Mouse (Mus musculus): ENCODE data around the gene Misp. TPM values are rescaled to one million over a fixed set of nuclear protein-coding genes. Genes with fewer than 3 reads are reported as not detected.

Misp gene
- polyA plus RNA-seq, 1 experiment from 2014 or later: 3.9 TPM

GRCm38 (mm10) chr10:79852827-79853226 is 32.0 kb downstream of the Misp start:
- H3K4me1 ChIP-seq (ENCODE audit: control insufficient read depth, insufficient read depth, low read length): peaks cover 38% of the 10 kb centered on the region
- DNase-seq (ENCODE audit: low spot score) (no peak), ATAC-seq (ENCODE audit: low read depth) (no peak)
- peak overlapping the region; percentile 96 for H3K4me3 ChIP-seq (ENCODE audit: low read depth, low read length)
- no peaks in the 10 kb centered on the region for H3K9me3 ChIP-seq (ENCODE audit: control insufficient read depth, low read length)
- H3K36me3 ChIP-seq (ENCODE audit: control insufficient read depth, insufficient read depth, low read length): peaks cover 18% of the 10 kb centered on the region
- H3K27ac ChIP-seq (replicated peaks; ENCODE audit: low read depth, low read length): peak overlapping the region; percentile 100
- H3K9ac ChIP-seq (ENCODE audit: low read depth, low read length): peak overlapping the region; percentile 78
- WGBS: 12% methylated on average over 8 of the region's 8 CpGs
- H3K4me2 ChIP-seq (ENCODE audit: low read depth, low read length): peak overlapping the region; percentile 99
- no peaks in the 10 kb centered on the region for H3K27me3 ChIP-seq (replicated peaks; ENCODE audit: control insufficient read depth, insufficient read depth, low read length)

- peak; percentile 98 for DNase-seq (ENCODE audit: low spot score)
- no peaks in the 10 kb centered on the region for H3K27me3 ChIP-seq (replicated peaks; ENCODE audit: control insufficient read depth, insufficient read depth, low read length)
- H3K4me2 ChIP-seq (ENCODE audit: low read depth, low read length): peak overlapping the region; percentile 99
- no peaks in the 10 kb centered on the region for H3K9me3 ChIP-seq (ENCODE audit: control insufficient read depth, low read length)
- 2% methylated on average over 15 of the region's 15 CpGs for WGBS
- H3K4me3 ChIP-seq (ENCODE audit: low read depth, low read length): peak overlapping the region; percentile 96
- peak; percentile 68 for ATAC-seq (ENCODE audit: low read depth)
- peaks cover 44% of the 10 kb centered on the region for H3K4me1 ChIP-seq (ENCODE audit: control insufficient read depth, insufficient read depth, low read length)
- peak overlapping the region; percentile 100 for H3K27ac ChIP-seq (replicated peaks; ENCODE audit: low read depth, low read length)
- peak overlapping the region; percentile 78 for H3K9ac ChIP-seq (ENCODE audit: low read depth, low read length)
- peaks cover 23% of the 10 kb centered on the region for H3K36me3 ChIP-seq (ENCODE audit: control insufficient read depth, insufficient read depth, low read length)
Observed at GRCm38 (mm10) chr10:79853392-79853791, 32.6 kb downstream of the Misp start.

- H3K9me3 ChIP-seq (ENCODE audit: control insufficient read depth, low read length): no peaks in the 10 kb centered on the region
- peaks cover 48% of the 10 kb centered on the region for H3K4me1 ChIP-seq (ENCODE audit: control insufficient read depth, insufficient read depth, low read length)
- peak within 1 kb of the TSS; percentile 100 for H3K27ac ChIP-seq (replicated peaks; ENCODE audit: low read depth, low read length)
- peak; percentile 90 for ATAC-seq (ENCODE audit: low read depth)
- peak within 1 kb of the TSS; percentile 99 for H3K9ac ChIP-seq (ENCODE audit: low read depth, low read length)
- DNase-seq (ENCODE audit: low spot score): peak; percentile 100
- H3K36me3 ChIP-seq (ENCODE audit: control insufficient read depth, insufficient read depth, low read length): peaks cover 31% of the 10 kb centered on the region
- H3K4me3 ChIP-seq (ENCODE audit: low read depth, low read length): peak within 1 kb of the TSS; percentile 96
- H3K27me3 ChIP-seq (replicated peaks; ENCODE audit: control insufficient read depth, insufficient read depth, low read length): no peaks in the 10 kb centered on the region
- peak within 1 kb of the TSS; percentile 99 for H3K4me2 ChIP-seq (ENCODE audit: low read depth, low read length)
- under 1% methylated on average over 67 of the region's 75 CpGs for WGBS
Observed at GRCm38 (mm10) chr10:79853860-79854795, 33.3 kb downstream of the Misp start, which contains the start of gene Ptbp1. Gene Ptbp1, plus strand, starts transcription at chr10:79854427.

- H3K9ac ChIP-seq (ENCODE audit: low read depth, low read length): peak overlapping the region; percentile 99
Observed at GRCm38 (mm10) chr10:79854801-79855541, 34.2 kb downstream of the Misp start.

GRCm38 (mm10) chr10:79855558-79856184 is 34.9 kb downstream of the Misp start:
- DNase-seq (ENCODE audit: low spot score) (peak; percentile 59), ATAC-seq (ENCODE audit: low read depth) (no peak)
- Histone ChIP-seq H3K36me3 (ENCODE audit: control insufficient read depth, insufficient read depth, low read length) (peaks cover 46% of the 10 kb centered on the region), H3K9me3 (ENCODE audit: control insufficient read depth, low read length) (no peaks in the 10 kb centered on the region), H3K4me2 (ENCODE audit: low read depth, low read length) (peak overlapping the region; percentile 99), H3K27me3 (replicated peaks; ENCODE audit: control insufficient read depth, insufficient read depth, low read length) (no peaks in the 10 kb centered on the region), H3K27ac (replicated peaks; ENCODE audit: low read depth, low read length) (peak overlapping the region; percentile 100), H3K4me1 (ENCODE audit: control insufficient read depth, insufficient read depth, low read length) (peaks cover 48% of the 10 kb centered on the region), H3K9ac (ENCODE audit: low read depth, low read length) (peak overlapping the region; percentile 99), H3K4me3 (ENCODE audit: low read depth, low read length) (peak overlapping the region; percentile 96)
- WGBS: 2% methylated on average over 8 of the region's 10 CpGs

More at GRCm38 (mm10) chr10:79854801-79855541, 34.2 kb downstream of the Misp start:
- Histone ChIP-seq H3K27ac (replicated peaks; ENCODE audit: low read depth, low read length) (peak overlapping the region; percentile 100), H3K36me3 (ENCODE audit: control insufficient read depth, insufficient read depth, low read length) (peaks cover 39% of the 10 kb centered on the region), H3K9me3 (ENCODE audit: control insufficient read depth, low read length) (no peaks in the 10 kb centered on the region), H3K4me3 (ENCODE audit: low read depth, low read length) (peak overlapping the region; percentile 96), H3K4me1 (ENCODE audit: control insufficient read depth, insufficient read depth, low read length) (peaks cover 48% of the 10 kb centered on the region), H3K4me2 (ENCODE audit: low read depth, low read length) (peak overlapping the region; percentile 99), H3K27me3 (replicated peaks; ENCODE audit: control insufficient read depth, insufficient read depth, low read length) (no peaks in the 10 kb centered on the region)
- peak; percentile 87 for DNase-seq (ENCODE audit: low spot score)
- 0% methylated on average over 27 of the region's 83 CpGs for WGBS
- ATAC-seq (ENCODE audit: low read depth): peak; percentile 30

- no peak for ATAC-seq (ENCODE audit: low read depth)
- Histone ChIP-seq H3K9me3 (ENCODE audit: control insufficient read depth, low read length) (no peaks in the 10 kb centered on the region), H3K27ac (replicated peaks; ENCODE audit: low read depth, low read length) (peak overlapping the region; percentile 100; the same call in 1 of the 2 replicates), H3K4me1 (ENCODE audit: control insufficient read depth, insufficient read depth, low read length) (peaks cover 46% of the 10 kb centered on the region), H3K36me3 (ENCODE audit: control insufficient read depth, insufficient read depth, low read length) (peaks cover 52% of the 10 kb centered on the region), H3K27me3 (replicated peaks; ENCODE audit: control insufficient read depth, insufficient read depth, low read length) (no peaks in the 10 kb centered on the region), H3K4me2 (ENCODE audit: low read depth, low read length) (peak overlapping the region; percentile 99), H3K4me3 (ENCODE audit: low read depth, low read length) (peak overlapping the region; percentile 96), H3K9ac (ENCODE audit: low read depth, low read length) (peak overlapping the region; percentile 99)
- DNase-seq (ENCODE audit: low spot score): no peak
- WGBS: 30% methylated on average over 6 of the region's 6 CpGs
Observed at GRCm38 (mm10) chr10:79856280-79856679, 35.5 kb downstream of the Misp start.

GRCm38 (mm10) chr10:79856704-79857451 is 36.1 kb downstream of the Misp start:
- Histone ChIP-seq H3K27me3 (replicated peaks; ENCODE audit: control insufficient read depth, insufficient read depth, low read length) (no peaks in the 10 kb centered on the region), H3K36me3 (ENCODE audit: control insufficient read depth, insufficient read depth, low read length) (peaks cover 58% of the 10 kb centered on the region)

More at GRCm38 (mm10) chr10:79856704-79857451, 36.1 kb downstream of the Misp start:
- Histone ChIP-seq H3K9me3 (ENCODE audit: control insufficient read depth, low read length) (no peaks in the 10 kb centered on the region), H3K27ac (replicated peaks; ENCODE audit: low read depth, low read length) (peak overlapping the region; percentile 100), H3K9ac (ENCODE audit: low read depth, low read length) (peak overlapping the region; percentile 99), H3K4me1 (ENCODE audit: control insufficient read depth, insufficient read depth, low read length) (peaks cover 40% of the 10 kb centered on the region), H3K4me2 (ENCODE audit: low read depth, low read length) (peak overlapping the region; percentile 99), H3K4me3 (ENCODE audit: low read depth, low read length) (peak overlapping the region; percentile 96)
- ATAC-seq (ENCODE audit: low read depth) (no peak), DNase-seq (ENCODE audit: low spot score) (no peak)
- WGBS: 32% methylated on average over 7 of the region's 7 CpGs

Data from embryonic facial prominence, embryonic 14.5 days (tissue).